Mouse (Mus musculus): Measurements from ENCODE around the gene Kcnk13. TPM values are rescaled to one million over a fixed set of nuclear protein-coding genes. Genes with fewer than 3 reads are reported as not detected.

Gene Kcnk13
- 0.99 TPM for polyA plus RNA-seq (2014; fragmentation: Illumina TruSeq; extraction: RNeasy Lipid Tissue Mini Kit (QIAGEN cat#74804); ENCODE audit: low read depth, low replicate concordance)

GRCm38 (mm10) chr12:99964301-99965202 is at the start of gene Kcnk13:
Kcnk13 (plus strand) TSS chr12:99964499.

DNA sequence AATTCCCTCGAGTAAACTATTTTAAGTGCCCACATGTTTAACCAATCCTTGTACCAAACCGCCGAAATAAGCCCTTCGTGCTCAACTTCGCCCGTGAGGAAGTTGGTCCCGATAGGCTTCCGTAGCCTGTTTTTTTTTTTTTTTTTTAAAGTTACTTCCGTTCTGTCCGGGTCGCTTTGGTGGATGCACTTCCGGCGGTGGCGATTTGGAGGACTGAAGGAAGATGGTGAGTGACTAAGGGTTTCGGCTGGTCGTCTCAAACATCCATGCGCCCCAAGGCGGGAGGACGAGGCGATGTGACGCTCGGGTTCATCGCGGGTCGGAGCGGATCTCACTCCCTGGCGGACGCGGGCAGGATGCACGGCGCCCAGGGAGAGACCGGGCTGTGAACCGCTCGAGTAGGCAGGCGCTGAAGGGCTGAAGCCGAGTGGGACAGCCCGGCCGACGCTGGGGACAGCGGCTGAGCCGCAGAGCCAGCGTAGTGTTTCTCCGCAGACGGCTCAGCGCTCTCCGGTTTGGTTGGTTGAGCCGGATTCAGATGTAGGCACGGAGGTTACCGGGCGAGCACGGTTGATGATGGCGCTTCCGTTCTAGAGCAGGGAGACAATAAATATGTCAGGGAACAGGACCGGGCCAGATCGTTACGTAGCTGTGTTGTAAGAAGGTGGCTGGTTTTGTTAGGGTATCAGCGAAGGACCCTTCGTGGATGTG is 145.8 kb downstream of the Kcnk13 start, which contains the start of gene Psmc1:
Psmc1 (plus strand) TSS at position 169 of the 711 bp plus-strand sequence.

Other genes starting within 250 kb of the Kcnk13 start
- gene Efcab11, start 80.1 kb upstream of the Kcnk13 start, polyA plus RNA-seq (2014; fragmentation: Illumina TruSeq; extraction: RNeasy Lipid Tissue Mini Kit (QIAGEN cat#74804); ENCODE audit: low read depth, low replicate concordance): 0.66 TPM
- 10.0 TPM for gene Tdp1, start 80.0 kb upstream of the Kcnk13 start, polyA plus RNA-seq (2014; fragmentation: Illumina TruSeq; extraction: RNeasy Lipid Tissue Mini Kit (QIAGEN cat#74804); ENCODE audit: low read depth, low replicate concordance)
- gene Psmc1, start 145.7 kb downstream of the Kcnk13 start, polyA plus RNA-seq (2014; fragmentation: Illumina TruSeq; extraction: RNeasy Lipid Tissue Mini Kit (QIAGEN cat#74804); ENCODE audit: low read depth, low replicate concordance): 115 TPM
- 10.1 TPM for gene Nrde2, start 195.2 kb downstream of the Kcnk13 start, polyA plus RNA-seq (2014; fragmentation: Illumina TruSeq; extraction: RNeasy Lipid Tissue Mini Kit (QIAGEN cat#74804); ENCODE audit: low read depth, low replicate concordance)
- gene Calm1, start 234.9 kb downstream of the Kcnk13 start, polyA plus RNA-seq (2014; fragmentation: Illumina TruSeq; extraction: RNeasy Lipid Tissue Mini Kit (QIAGEN cat#74804); ENCODE audit: low read depth, low replicate concordance): 314 TPM